Mouse (Mus musculus) embryonic facial prominence, embryonic 15.5 days (tissue): ENCODE results near the gene Acad11. TPM values are rescaled to one million over a fixed set of nuclear protein-coding genes. Genes with fewer than 3 reads are reported as not detected.

Source experiments
- ATAC-seq: fragments of 200-750 bp; cut with Nextera tagmentation; 2 replicates; pipeline ENCODE4 v1.8.0; 2017; ENCODE audit warnings: low read depth, moderate TSS enrichment; ENCODE audit not compliant: insufficient number of reproducible peaks, low FRiP score, low TSS enrichment
- H3K27ac ChIP-seq: fragments of 300-500 bp; sonication (generic); replicated peaks from 2 replicates; pipeline ENCODE4 v1.5.1; 2015; ENCODE audit warnings: mild to moderate bottlenecking, inconsistent platforms
- H3K27me3 ChIP-seq: fragments of 300-500 bp; sonication (generic); 2 replicates; pipeline ENCODE4 v1.6.1; 2015; ENCODE audit warnings: inconsistent platforms
- H3K36me3 ChIP-seq: fragments of 300-500 bp; sonication (generic); 2 replicates; pipeline ENCODE4 v1.6.1; 2015; ENCODE audit warnings: mild to moderate bottlenecking, inconsistent platforms
- H3K4me1 ChIP-seq: fragments of 300-500 bp; sonication (generic); 2 replicates; pipeline ENCODE4 v1.6.1; 2015; ENCODE audit warnings: inconsistent platforms
- H3K4me2 ChIP-seq: fragments of 300-500 bp; sonication (generic); replicated peaks from 2 replicates; pipeline ENCODE4 v1.6.1; 2015; ENCODE audit warnings: mild to moderate bottlenecking, inconsistent platforms
- H3K4me3 ChIP-seq: fragments of 300-500 bp; sonication (generic); replicated peaks from 2 replicates; pipeline ENCODE4 v1.5.1; 2015; ENCODE audit warnings: mild to moderate bottlenecking, inconsistent platforms
- H3K9ac ChIP-seq: fragments of 300-500 bp; sonication (generic); 2 replicates; pipeline ENCODE4 v1.6.1; 2015; ENCODE audit warnings: inconsistent platforms
- H3K9me3 ChIP-seq: fragments of 300-500 bp; sonication (generic); replicated peaks from 2 replicates; pipeline ENCODE4 v1.6.1; 2016; ENCODE audit warnings: inconsistent platforms
- WGBS: fragments of 180-500 bp; shearing (Covaris S2); methylation state at CpG from one replicate; pipeline ENCODE4 v1.1.7; 2015; 5-methylcytosine and 5-hydroxymethylcytosine counted together
- polyA plus RNA-seq: library from polyadenylated mRNA; unstranded; fragments of >200 nt; fragmentation: Nextera tagmentation; extraction: Ambion mirVana; gene quantifications from 2 replicates; pipeline ENCODE4 v1.2.1, GENCODE M21; 2015

Acad11 gene
- polyA plus RNA-seq, 1 experiment from 2014 or later = 14.2 TPM

DNA sequence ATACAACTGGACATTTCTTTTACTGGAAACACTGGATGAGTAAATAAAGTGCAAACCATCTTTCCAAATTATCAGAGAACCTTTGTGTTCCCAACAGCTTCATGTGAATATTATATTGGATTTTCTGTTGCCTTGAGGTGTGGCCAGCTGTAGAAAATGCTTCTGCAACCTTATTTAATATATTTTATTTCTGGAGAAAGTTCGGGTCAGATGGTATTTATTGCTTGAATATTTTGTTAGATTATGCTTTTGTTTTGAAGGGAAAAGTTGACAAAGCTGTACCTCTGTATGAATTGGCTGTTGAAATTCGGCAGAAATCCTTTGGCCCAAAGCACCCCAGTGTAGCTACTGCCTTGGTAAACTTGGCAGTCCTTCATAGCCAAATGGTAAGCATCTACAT is 22.8 kb upstream of the Acad11 start, which contains the start of gene Gm28305:
Gene Gm28305, plus strand, starts transcription at position 301 of the 400 bp plus-strand sequence.
- peaks cover 42% of the 10 kb centered on the region for H3K36me3 ChIP-seq

DNA sequence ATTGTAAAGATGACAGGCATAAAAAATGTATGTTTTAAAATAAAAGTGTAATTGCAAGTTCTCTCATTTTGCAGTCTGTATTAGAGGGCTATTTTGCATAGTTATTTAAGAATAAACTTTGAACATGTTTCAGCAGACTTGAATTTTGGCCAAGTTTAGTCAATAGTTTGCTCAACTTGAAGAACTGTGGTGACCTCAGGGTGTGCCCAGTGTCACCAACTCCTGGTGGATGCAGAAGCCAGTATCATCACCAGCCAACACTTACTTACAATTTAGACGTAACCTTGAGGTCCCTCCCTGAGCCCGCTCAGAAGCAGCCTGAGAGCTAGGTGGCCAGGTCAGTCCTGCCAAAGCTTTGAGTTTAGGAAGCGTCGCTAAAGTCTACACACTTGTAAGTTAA is 19.5 kb upstream of the Acad11 start:
- Histone ChIP-seq H3K27ac (no peak overlapping the region), H3K4me3 (no peak overlapping the region), H3K4me2 (no peak overlapping the region), H3K4me1 (no peaks in the 10 kb centered on the region), H3K9me3 (no peaks in the 10 kb centered on the region), H3K9ac (no peak overlapping the region), H3K36me3 (peaks cover 32% of the 10 kb centered on the region), H3K27me3 (no peaks in the 10 kb centered on the region)
- WGBS = 91% methylated on average over 4 of the region's 4 CpGs
- ATAC-seq = no peak

More for the DNA sequence above, 22.8 kb upstream of the Acad11 start, which contains the start of gene Gm28305:
- no peaks in the 10 kb centered on the region for H3K9me3 ChIP-seq
- WGBS = 68% methylated on average over 2 of the region's 2 CpGs
- H3K9ac ChIP-seq = no peak within 1 kb of the TSS
- H3K4me1 ChIP-seq = no peaks in the 10 kb centered on the region
- no peaks in the 10 kb centered on the region for H3K27me3 ChIP-seq
- H3K4me3 ChIP-seq = no peak within 1 kb of the TSS
- H3K4me2 ChIP-seq = no peak within 1 kb of the TSS
- no peak for ATAC-seq
- H3K27ac ChIP-seq = no peak within 1 kb of the TSS

DNA sequence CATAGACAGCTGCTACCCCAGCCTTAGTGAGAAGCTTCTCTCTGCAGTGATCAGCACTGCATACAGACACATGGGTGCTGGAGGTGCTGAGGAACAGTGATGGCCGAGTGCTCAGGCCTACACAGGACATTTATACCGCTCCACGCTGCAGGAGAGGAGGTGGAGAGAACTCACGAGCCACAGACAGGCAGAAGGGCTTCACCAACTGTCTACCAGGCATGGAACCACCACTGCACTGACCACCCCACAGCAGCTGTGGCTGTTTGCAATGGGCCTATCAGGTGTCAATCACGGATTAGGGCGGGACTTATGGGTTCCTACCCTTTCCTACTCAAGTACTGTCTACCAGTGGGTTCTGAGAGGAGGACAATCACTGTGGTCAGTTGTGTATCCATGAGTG is 12.1 kb upstream of the Acad11 start:
- Histone ChIP-seq H3K9ac (no peak overlapping the region), H3K27me3 (no peaks in the 10 kb centered on the region), H3K36me3 (peaks cover 84% of the 10 kb centered on the region), H3K9me3 (no peaks in the 10 kb centered on the region), H3K4me1 (no peaks in the 10 kb centered on the region), H3K4me2 (no peak overlapping the region), H3K4me3 (no peak overlapping the region), H3K27ac (no peak overlapping the region)
- no peak for ATAC-seq
- 90% methylated on average over 6 of the region's 6 CpGs for WGBS

DNA sequence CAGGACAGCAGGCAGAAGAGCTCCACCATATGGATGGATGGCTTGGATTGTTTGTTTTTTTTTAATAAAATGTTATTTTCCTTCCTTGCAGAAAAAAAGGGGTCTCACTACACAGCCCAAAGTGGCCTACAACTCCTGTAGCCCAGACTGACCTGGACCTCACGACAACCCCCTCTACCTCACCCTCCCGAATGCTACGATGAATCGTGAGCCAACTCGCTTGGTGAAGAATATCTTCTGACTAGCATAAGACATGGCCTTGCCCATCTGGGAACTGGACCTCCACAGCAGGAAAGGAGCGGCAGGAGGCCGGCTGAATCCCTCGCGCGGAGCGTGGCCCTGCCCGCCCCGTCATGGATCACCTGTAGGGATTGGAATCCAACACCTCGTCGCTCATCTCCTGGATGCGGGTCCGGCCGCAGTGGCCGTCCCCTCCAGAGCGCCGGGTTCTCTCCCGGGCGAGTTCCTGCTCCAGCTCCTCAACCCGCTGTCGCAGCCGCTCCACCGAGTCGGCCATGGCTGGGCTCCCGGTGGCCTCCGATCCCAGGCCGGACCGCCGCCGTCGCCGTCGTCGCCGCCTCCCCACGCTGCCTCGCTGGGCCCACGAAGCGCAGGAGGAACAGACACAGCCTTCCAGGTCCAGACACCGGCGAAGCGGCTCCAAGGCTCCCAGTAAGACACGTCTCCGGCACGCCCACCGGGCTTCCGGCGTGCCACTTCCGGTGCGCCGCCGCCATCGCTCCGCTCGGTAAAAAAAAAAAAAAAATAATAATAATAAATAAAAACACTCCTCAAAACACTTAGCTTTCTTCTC is 540 bp upstream of the Acad11 start, which contains the start of gene Uba5:
Gene Uba5, minus strand, starts transcription at position 705 of the 814 bp plus-strand sequence.
- Histone ChIP-seq H3K9ac (peak within 1 kb of the TSS; percentile 97), H3K27me3 (no peaks in the 10 kb centered on the region), H3K9me3 (no peaks in the 10 kb centered on the region), H3K27ac (peak within 1 kb of the TSS; percentile 80), H3K4me2 (peak within 1 kb of the TSS; percentile 89), H3K4me1 (peaks cover 19% of the 10 kb centered on the region), H3K36me3 (peaks cover 21% of the 10 kb centered on the region), H3K4me3 (peak within 1 kb of the TSS; percentile 100)
- under 1% methylated on average over 59 of the region's 59 CpGs for WGBS
- peak; percentile 78; the same call in 1 of the 2 replicates for ATAC-seq

DNA sequence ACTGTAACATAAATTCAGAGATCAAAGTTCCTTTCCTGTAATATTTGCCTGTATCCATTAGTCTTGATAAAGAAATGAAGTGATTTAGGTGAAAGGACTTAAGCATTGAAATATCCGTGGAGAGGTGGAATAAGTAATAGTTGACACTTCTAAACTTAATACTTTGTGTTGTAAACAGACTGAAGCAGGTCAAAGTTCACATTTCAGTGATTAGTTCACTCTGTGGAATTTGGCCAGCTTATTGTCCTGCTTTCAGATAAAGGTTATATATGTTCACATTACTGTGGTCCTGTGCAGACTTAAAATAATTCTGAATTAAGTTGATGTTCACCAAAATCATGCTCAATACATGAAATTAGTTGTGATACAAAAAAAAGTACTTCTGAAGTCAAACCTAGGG is 1.4 kb downstream of the Acad11 start:
- Histone ChIP-seq H3K4me3 (no peak overlapping the region), H3K36me3 (peaks cover 11% of the 10 kb centered on the region), H3K4me2 (no peak overlapping the region), H3K27ac (no peak overlapping the region), H3K9me3 (no peaks in the 10 kb centered on the region), H3K9ac (no peak overlapping the region), H3K27me3 (no peaks in the 10 kb centered on the region), H3K4me1 (peaks cover 19% of the 10 kb centered on the region)
- ATAC-seq = no peak
- 26% methylated on average over 1 of the region's 1 CpGs for WGBS

DNA sequence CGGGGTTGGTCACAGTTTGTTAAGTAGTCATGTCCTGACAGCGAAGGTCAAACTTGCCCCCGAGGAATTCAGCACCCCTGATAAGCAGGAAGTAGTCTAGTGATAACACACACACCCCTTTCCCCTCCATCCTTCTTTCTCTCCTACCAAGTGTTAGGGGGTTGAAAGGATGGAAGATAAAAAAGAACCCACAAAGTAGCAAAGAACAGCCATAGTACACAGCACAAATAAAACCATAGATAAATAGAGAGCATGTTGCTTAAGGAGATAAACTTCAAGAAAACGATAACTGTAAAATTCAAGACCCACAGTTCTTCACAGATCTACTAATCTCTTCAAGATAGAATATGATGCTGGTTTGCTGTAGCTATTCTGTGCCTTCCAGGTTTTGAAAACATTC is 7.1 kb downstream of the Acad11 start:
- no peaks in the 10 kb centered on the region for H3K36me3 ChIP-seq
- H3K27me3 ChIP-seq = no peaks in the 10 kb centered on the region
- 84% methylated on average over 4 of the region's 4 CpGs for WGBS
- no peaks in the 10 kb centered on the region for H3K4me1 ChIP-seq
- H3K9me3 ChIP-seq = no peaks in the 10 kb centered on the region
- no peak overlapping the region for H3K4me3 ChIP-seq
- no peak overlapping the region for H3K9ac ChIP-seq
- no peak overlapping the region for H3K4me2 ChIP-seq
- no peak for ATAC-seq
- H3K27ac ChIP-seq = no peak overlapping the region

DNA sequence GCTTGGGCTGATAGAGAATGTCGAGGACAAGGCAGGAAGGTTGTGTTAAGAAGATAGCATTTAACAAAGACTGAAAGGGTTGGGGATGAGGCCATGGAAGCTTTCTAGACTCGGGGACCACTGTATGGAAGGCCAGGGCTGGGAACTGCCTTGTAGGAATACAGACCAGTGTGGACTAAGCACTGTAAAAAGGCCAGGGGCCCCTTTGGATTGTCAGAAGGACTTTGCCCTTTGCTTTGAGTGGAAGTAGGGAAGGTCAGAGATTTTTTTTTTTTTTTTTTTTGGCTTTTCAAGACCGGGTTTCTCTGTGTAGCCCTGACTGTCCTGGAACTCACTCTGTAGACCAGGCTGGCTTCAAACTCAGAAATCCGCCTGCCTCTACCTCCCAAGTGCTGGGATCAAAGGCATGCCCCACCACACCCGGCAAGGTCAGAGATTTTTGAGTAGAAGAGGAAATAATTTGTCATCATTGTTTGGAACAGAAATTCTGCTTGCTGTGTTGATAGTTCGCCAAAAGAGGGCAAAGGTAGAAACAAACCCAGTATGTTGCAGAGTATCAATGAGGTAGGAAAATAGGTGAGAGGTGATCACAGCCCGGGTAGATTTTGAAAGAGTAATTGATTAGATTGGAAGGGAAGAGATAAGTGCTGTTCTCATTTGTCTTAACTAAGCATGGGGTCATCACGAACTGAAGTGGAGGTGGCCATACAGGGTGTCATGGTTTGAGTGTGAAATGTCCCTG is 7.9 kb downstream of the Acad11 start:
- Histone ChIP-seq H3K27me3 (no peaks in the 10 kb centered on the region), H3K27ac (no peak overlapping the region), H3K9me3 (no peaks in the 10 kb centered on the region), H3K4me1 (no peaks in the 10 kb centered on the region), H3K4me3 (no peak overlapping the region), H3K4me2 (no peak overlapping the region), H3K36me3 (no peaks in the 10 kb centered on the region), H3K9ac (no peak overlapping the region)
- ATAC-seq = no peak
- WGBS = 80% methylated on average over 8 of the region's 8 CpGs

DNA sequence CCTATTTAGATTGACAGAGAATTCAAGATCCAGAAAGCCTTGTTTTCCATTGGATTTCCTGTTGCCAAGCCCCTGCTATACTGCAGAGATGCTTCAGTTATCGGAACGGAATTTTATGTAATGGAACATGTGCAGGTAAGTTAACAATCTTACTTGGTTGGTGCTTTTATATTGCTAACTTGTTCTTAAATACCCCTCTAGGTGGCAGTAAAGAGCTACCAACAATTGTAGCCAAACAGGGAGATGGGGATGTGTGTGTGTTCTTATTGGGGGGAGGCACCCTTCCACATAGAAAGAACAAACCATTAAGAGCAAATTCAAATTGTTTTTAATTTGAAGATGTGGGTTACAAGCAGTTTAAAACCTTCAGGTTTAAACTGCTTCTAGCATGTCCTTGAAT is 12.6 kb downstream of the Acad11 start:
- H3K4me1 ChIP-seq = no peaks in the 10 kb centered on the region
- no peak for ATAC-seq
- no peak overlapping the region for H3K4me3 ChIP-seq
- no peaks in the 10 kb centered on the region for H3K27me3 ChIP-seq
- H3K9me3 ChIP-seq = no peaks in the 10 kb centered on the region
- no peak overlapping the region for H3K9ac ChIP-seq
- H3K4me2 ChIP-seq = no peak overlapping the region
- 67% methylated on average over 2 of the region's 2 CpGs for WGBS
- H3K27ac ChIP-seq = no peak overlapping the region
- no peaks in the 10 kb centered on the region for H3K36me3 ChIP-seq

DNA sequence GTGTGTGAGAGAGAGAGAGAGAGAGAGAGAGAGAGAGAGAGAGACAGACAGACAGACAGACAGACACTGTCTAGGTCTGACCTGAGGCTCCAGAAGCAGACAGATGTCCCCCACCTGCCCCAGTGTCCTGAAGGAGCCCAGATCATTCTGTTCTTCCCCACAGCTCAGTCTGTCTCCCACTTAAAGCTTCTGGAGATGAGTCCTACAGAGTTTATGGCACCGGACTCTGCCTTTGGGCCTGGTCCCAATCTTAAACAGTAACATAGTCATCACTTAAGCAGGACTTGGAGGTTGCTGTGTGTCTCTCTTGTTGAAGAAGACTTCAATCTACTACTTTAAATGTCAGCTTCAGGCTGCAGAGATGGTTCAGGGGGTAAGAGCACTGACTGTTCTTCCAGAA is 15.6 kb downstream of the Acad11 start:
- Histone ChIP-seq H3K4me1 (no peaks in the 10 kb centered on the region), H3K4me3 (no peak overlapping the region), H3K36me3 (no peaks in the 10 kb centered on the region), H3K4me2 (no peak overlapping the region), H3K9me3 (no peaks in the 10 kb centered on the region), H3K27ac (no peak overlapping the region), H3K27me3 (no peaks in the 10 kb centered on the region), H3K9ac (no peak overlapping the region)
- WGBS = 100% methylated on average over 1 of the region's 1 CpGs
- ATAC-seq = no peak

DNA sequence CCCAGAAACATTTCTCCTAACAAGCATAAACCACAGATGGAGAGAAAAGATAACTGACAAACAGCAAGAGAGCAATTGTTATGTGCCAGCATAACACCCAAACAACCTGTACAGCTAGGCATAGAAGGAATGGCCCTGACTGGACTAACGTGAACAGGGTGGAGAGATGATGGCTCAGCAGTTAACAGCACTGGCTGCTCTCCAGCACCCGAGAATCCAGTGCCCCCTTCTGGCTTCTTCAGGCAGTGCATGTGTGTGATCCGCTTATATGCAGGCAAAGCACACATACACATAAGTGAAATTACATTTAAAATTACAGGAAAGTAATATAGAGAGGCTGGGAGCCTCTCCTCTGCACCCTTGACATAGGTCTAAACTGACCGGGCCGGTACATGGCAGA is 16.2 kb downstream of the Acad11 start:
- no peak for ATAC-seq
- Histone ChIP-seq H3K4me3 (no peak overlapping the region), H3K36me3 (no peaks in the 10 kb centered on the region; the same call in 1 of the 2 replicates), H3K4me1 (no peaks in the 10 kb centered on the region), H3K4me2 (no peak overlapping the region), H3K9me3 (no peaks in the 10 kb centered on the region), H3K9ac (no peak overlapping the region), H3K27ac (no peak overlapping the region), H3K27me3 (no peaks in the 10 kb centered on the region)
- 46% methylated on average over 5 of the region's 5 CpGs for WGBS

DNA sequence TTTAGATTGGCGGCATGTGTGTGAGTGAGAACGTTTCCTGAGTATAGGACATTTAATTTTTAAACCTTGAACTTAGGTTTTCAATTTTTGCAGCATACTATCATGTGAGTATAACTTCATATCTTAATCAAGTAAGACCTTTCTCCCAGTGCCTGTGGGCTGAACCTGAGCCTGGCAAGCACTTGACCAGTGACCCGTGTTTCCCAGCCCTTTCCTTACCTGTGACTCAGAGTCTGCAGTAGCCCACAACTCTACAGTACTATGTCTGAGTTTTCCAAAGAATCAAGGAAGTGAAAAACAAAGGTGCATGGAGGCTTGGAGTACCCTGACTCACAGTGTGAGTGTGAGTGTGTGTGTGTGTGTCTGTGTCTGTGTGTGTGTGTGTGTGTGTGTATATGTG is 16.9 kb downstream of the Acad11 start:
- Histone ChIP-seq H3K9ac (no peak overlapping the region), H3K27ac (no peak overlapping the region), H3K36me3 (no peaks in the 10 kb centered on the region; the same call in 1 of the 2 replicates), H3K27me3 (no peaks in the 10 kb centered on the region), H3K9me3 (no peaks in the 10 kb centered on the region), H3K4me1 (no peaks in the 10 kb centered on the region), H3K4me3 (no peak overlapping the region), H3K4me2 (no peak overlapping the region)
- WGBS = 72% methylated on average over 3 of the region's 3 CpGs
- no peak for ATAC-seq
